Mouse (Mus musculus): ENCODE measurements around the gene Olfr804. TPM values are rescaled to one million over a fixed set of nuclear protein-coding genes. Genes with fewer than 3 reads are reported as not detected.

Gene Olfr804
- total RNA-seq (2014; rRNA removed) (not detected in 2 replicates), polyA plus RNA-seq (2012; rRNA removed) (not detected in 2 replicates)

DNA sequence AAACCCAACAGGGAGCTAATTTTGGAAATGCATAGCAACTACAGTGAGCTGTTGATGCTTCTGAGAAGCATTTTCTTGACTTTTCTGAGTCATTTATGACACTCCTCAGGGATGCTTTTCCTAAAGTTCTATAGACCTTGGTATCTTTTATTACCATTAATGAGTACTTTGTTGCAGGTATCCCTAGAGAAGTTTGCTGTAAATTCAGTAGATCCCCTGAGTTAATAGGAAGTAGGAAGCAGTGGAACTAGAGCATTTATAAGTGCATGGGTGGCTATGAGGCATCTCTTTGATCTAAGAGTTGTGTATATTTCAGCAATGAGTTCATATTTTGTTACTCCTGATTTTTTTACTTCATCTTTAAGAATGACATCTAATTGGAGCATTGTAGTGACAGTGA is at the start of gene Olfr804:
Olfr804 (plus strand) TSS at position 301 of the 400 bp plus-strand sequence.
- Histone ChIP-seq H3K79me2 (ENCODE audit: control insufficient read depth, insufficient read depth, low read length) (no peaks in the 10 kb centered on the region), H3K9ac (ENCODE audit: low read depth, low read length) (no peak within 1 kb of the TSS), H3K27me3 (ENCODE audit: control insufficient read depth, insufficient read depth, low read length) (no peaks in the 10 kb centered on the region), H3K27ac (replicated peaks; ENCODE audit: insufficient read depth, low read depth, low read length) (no peak within 1 kb of the TSS), H3K4me1 (ENCODE audit: control insufficient read depth, insufficient read depth, low read length) (no peaks in the 10 kb centered on the region), H3K36me3 (ENCODE audit: control insufficient read depth, insufficient read depth, low read length) (no peaks in the 10 kb centered on the region), H3K4me3 (ENCODE audit: insufficient read depth, low read depth, low read length) (no peak within 1 kb of the TSS)
- no peak for TF ChIP-seq CTCF (IDR thresholded peaks at IDR 0.05; ENCODE audit: low read depth, low read length)
- no peak for TF ChIP-seq POLR2A (IDR thresholded peaks at IDR 0.05; ENCODE audit: extremely low read depth, insufficient read depth, low read length)
- DNase-seq (ENCODE audit: extremely low read depth, low read depth, low spot score), result no peak

DNA sequence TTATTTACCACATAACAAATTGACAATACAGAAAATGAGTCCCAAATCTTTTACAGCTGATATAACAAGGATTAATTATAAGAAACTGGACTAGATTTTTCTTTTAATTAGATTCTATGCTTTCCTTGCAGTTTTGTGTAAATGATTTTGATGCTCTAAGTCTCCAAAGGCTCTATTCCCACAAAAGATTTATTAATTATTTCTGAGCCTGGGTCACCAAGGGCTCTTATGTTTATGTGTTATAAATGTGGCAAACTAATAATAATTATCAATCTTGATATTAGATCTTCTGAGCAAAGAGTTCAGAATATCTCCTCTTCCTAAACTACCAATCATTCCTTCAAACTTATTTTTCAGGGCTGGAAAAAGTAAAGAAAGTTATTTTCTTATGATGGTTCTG is 45.6 kb upstream of the Olfr804 start, which contains the start of gene Olfr800:
Olfr800 (plus strand) TSS at position 301 of the 400 bp plus-strand sequence.
- TF ChIP-seq POLR2A (IDR thresholded peaks at IDR 0.05; ENCODE audit: extremely low read depth, insufficient read depth, low read length), result no peak
- no peak for TF ChIP-seq CTCF (IDR thresholded peaks at IDR 0.05; ENCODE audit: low read depth, low read length)
- H3K27ac ChIP-seq (replicated peaks; ENCODE audit: insufficient read depth, low read depth, low read length), result no peak within 1 kb of the TSS
- DNase-seq (ENCODE audit: extremely low read depth, low read depth, low spot score), result no peak
- no peaks in the 10 kb centered on the region for H3K79me2 ChIP-seq (ENCODE audit: control insufficient read depth, insufficient read depth, low read length)
- H3K27me3 ChIP-seq (ENCODE audit: control insufficient read depth, insufficient read depth, low read length), result no peaks in the 10 kb centered on the region
- H3K36me3 ChIP-seq (ENCODE audit: control insufficient read depth, insufficient read depth, low read length), result no peaks in the 10 kb centered on the region
- no peaks in the 10 kb centered on the region for H3K4me1 ChIP-seq (ENCODE audit: control insufficient read depth, insufficient read depth, low read length)
- no peak within 1 kb of the TSS for H3K4me3 ChIP-seq (ENCODE audit: insufficient read depth, low read depth, low read length)
- H3K9ac ChIP-seq (ENCODE audit: low read depth, low read length), result no peak within 1 kb of the TSS

DNA sequence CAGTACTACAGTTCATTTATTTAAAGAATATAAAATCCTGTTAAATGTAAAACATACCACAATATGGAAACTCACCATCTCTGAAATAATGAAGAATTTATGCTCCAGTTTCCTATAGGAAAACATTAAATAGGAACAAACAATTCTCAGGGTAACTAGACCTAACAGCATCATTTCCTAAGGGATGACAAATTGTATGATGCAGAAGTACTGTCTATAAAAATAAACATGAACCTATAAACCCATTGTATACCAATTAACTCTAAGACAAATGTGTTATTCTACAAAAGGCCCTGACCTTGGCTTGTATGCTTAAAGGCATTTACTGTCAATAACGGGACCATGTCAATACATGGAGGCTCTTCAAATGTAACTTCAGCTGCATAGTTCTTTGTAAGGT is 29.2 kb upstream of the Olfr804 start, which contains the start of gene Olfr801:
Olfr801 (minus strand) TSS at position 101 of the 400 bp plus-strand sequence.
- Histone ChIP-seq H3K4me3 (ENCODE audit: insufficient read depth, low read depth, low read length) (no peak within 1 kb of the TSS), H3K36me3 (ENCODE audit: control insufficient read depth, insufficient read depth, low read length) (no peaks in the 10 kb centered on the region), H3K4me1 (ENCODE audit: control insufficient read depth, insufficient read depth, low read length) (no peaks in the 10 kb centered on the region), H3K27ac (replicated peaks; ENCODE audit: insufficient read depth, low read depth, low read length) (no peak within 1 kb of the TSS), H3K27me3 (ENCODE audit: control insufficient read depth, insufficient read depth, low read length) (no peaks in the 10 kb centered on the region), H3K79me2 (ENCODE audit: control insufficient read depth, insufficient read depth, low read length) (no peaks in the 10 kb centered on the region), H3K9ac (ENCODE audit: low read depth, low read length) (no peak within 1 kb of the TSS)
- TF ChIP-seq POLR2A (IDR thresholded peaks at IDR 0.05; ENCODE audit: extremely low read depth, insufficient read depth, low read length) (no peak), CTCF (IDR thresholded peaks at IDR 0.05; ENCODE audit: low read depth, low read length) (no peak)
- 64% methylated on average over 1 of the region's 1 CpGs for WGBS
- DNase-seq (ENCODE audit: extremely low read depth, low read depth, low spot score), result no peak

- no peaks in the 10 kb centered on the region for H3K79me2 ChIP-seq (ENCODE audit: control insufficient read depth, insufficient read depth, low read length)
- no peaks in the 10 kb centered on the region for H3K4me1 ChIP-seq (ENCODE audit: control insufficient read depth, insufficient read depth, low read length)
- no peak within 1 kb of the TSS for H3K9ac ChIP-seq (ENCODE audit: low read depth, low read length)
- no peaks in the 10 kb centered on the region for H3K27me3 ChIP-seq (ENCODE audit: control insufficient read depth, insufficient read depth, low read length)
- no peak within 1 kb of the TSS for H3K27ac ChIP-seq (replicated peaks; ENCODE audit: insufficient read depth, low read depth, low read length)
- DNase-seq (ENCODE audit: extremely low read depth, low read depth, low spot score), result no peak
- 67% methylated on average over 1 of the region's 1 CpGs for WGBS
- H3K4me3 ChIP-seq (ENCODE audit: insufficient read depth, low read depth, low read length), result no peak within 1 kb of the TSS
- TF ChIP-seq POLR2A (IDR thresholded peaks at IDR 0.05; ENCODE audit: extremely low read depth, insufficient read depth, low read length), result no peak
- no peak for TF ChIP-seq CTCF (IDR thresholded peaks at IDR 0.05; ENCODE audit: low read depth, low read length)
- H3K36me3 ChIP-seq (ENCODE audit: control insufficient read depth, insufficient read depth, low read length), result no peaks in the 10 kb centered on the region
Measured at GRCm38 (mm10) chr10:129688069-129688468, 14.9 kb upstream of the Olfr804 start, which contains the start of gene Olfr802. Olfr802 (minus strand) TSS chr10:129688169.

GRCm38 (mm10) chr10:129694186-129694585 is 8.8 kb upstream of the Olfr804 start, which contains the start of gene Olfr803:
Olfr803 (minus strand) TSS chr10:129694286.
- Histone ChIP-seq H3K4me3 (ENCODE audit: insufficient read depth, low read depth, low read length) (no peak within 1 kb of the TSS), H3K27me3 (ENCODE audit: control insufficient read depth, insufficient read depth, low read length) (no peaks in the 10 kb centered on the region), H3K4me1 (ENCODE audit: control insufficient read depth, insufficient read depth, low read length) (no peaks in the 10 kb centered on the region), H3K36me3 (ENCODE audit: control insufficient read depth, insufficient read depth, low read length) (no peaks in the 10 kb centered on the region), H3K79me2 (ENCODE audit: control insufficient read depth, insufficient read depth, low read length) (no peaks in the 10 kb centered on the region), H3K27ac (replicated peaks; ENCODE audit: insufficient read depth, low read depth, low read length) (no peak within 1 kb of the TSS), H3K9ac (ENCODE audit: low read depth, low read length) (no peak within 1 kb of the TSS)
- no peak for DNase-seq (ENCODE audit: extremely low read depth, low read depth, low spot score)
- 68% methylated on average over 2 of the region's 2 CpGs for WGBS
- no peak for TF ChIP-seq POLR2A (IDR thresholded peaks at IDR 0.05; ENCODE audit: extremely low read depth, insufficient read depth, low read length)
- TF ChIP-seq CTCF (IDR thresholded peaks at IDR 0.05; ENCODE audit: low read depth, low read length), result no peak

DNA sequence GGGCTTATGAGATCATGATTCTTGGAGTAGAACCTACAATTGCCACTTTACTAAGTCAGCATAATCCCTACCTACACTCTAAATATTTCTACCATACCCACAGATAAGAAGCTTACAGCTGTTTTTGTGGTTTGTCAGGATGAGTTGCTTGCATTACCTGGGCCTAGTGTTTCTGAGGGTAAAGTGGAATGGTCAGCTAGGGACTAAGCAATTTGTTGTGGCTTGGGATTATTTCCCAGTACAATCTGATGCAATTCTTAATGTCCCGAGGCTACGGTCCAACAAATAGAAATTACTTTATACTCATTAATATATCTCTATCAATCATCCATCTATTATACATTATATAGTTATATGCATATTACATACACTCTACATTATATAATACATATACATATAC is 26.3 kb downstream of the Olfr804 start, which contains the start of gene Olfr805:
Olfr805 (minus strand) TSS at position 101 of the 400 bp plus-strand sequence.
- Histone ChIP-seq H3K27me3 (ENCODE audit: control insufficient read depth, insufficient read depth, low read length) (no peaks in the 10 kb centered on the region), H3K36me3 (ENCODE audit: control insufficient read depth, insufficient read depth, low read length) (no peaks in the 10 kb centered on the region), H3K79me2 (ENCODE audit: control insufficient read depth, insufficient read depth, low read length) (no peaks in the 10 kb centered on the region), H3K27ac (replicated peaks; ENCODE audit: insufficient read depth, low read depth, low read length) (no peak within 1 kb of the TSS), H3K4me1 (ENCODE audit: control insufficient read depth, insufficient read depth, low read length) (no peaks in the 10 kb centered on the region), H3K4me3 (ENCODE audit: insufficient read depth, low read depth, low read length) (no peak within 1 kb of the TSS), H3K9ac (ENCODE audit: low read depth, low read length) (no peak within 1 kb of the TSS)
- 96% methylated on average over 2 of the region's 2 CpGs for WGBS
- DNase-seq (ENCODE audit: extremely low read depth, low read depth, low spot score), result no peak
- TF ChIP-seq CTCF (IDR thresholded peaks at IDR 0.05; ENCODE audit: low read depth, low read length) (no peak), POLR2A (IDR thresholded peaks at IDR 0.05; ENCODE audit: extremely low read depth, insufficient read depth, low read length) (no peak)
